Mouse (Mus musculus) large intestine, adult 2 months (tissue): ENCODE results near the gene Tmem182. TPM values are rescaled to one million over a fixed set of nuclear protein-coding genes. Genes with fewer than 3 reads are reported as not detected.

Experiments used
- polyA plus RNA-seq: library from polyadenylated mRNA; depleted of rRNA; stranded (reverse); fragments of >200 nt; gene quantifications from 2 replicates; pipeline ENCODE4 v1.2.3, GENCODE M21; 2012; rRNA removed

Gene Tmem182
- polyA plus RNA-seq, 1 experiment: 0.47 TPM

Other genes with a start within 250 kb of the Tmem182 start
- 0.22 and 1.0 TPM in 2 replicates for gene Slc9a4, start 225.5 kb upstream of the Tmem182 start, polyA plus RNA-seq
- 34.9 and 81.6 TPM in 2 replicates for gene Slc9a2, start 125.0 kb upstream of the Tmem182 start, polyA plus RNA-seq
- 7.1 and 12.0 TPM in 2 replicates for gene Mfsd9, start 14.9 kb upstream of the Tmem182 start, polyA plus RNA-seq